Mouse (Mus musculus): ENCODE data around the gene Erbin.

GRCm38 (mm10) chr13:103870117-103870516 lies 50.2 kb downstream of the Erbin start:
- TF ChIP-seq CTCF (IDR thresholded peaks at IDR 0.05; ENCODE audit: low read depth, low read length) (no peak), POLR2A (IDR thresholded peaks at IDR 0.05; ENCODE audit: borderline replicate concordance, low read depth, low read length) (no peak)
